Mouse (Mus musculus) heart, postnatal 25 days (tissue): ENCODE measurements around the gene Vstm2a. TPM values are rescaled to one million over a fixed set of nuclear protein-coding genes. Genes with fewer than 3 reads are reported as not detected.

Experiments used
- DNase-seq: peaks from one replicate; pipeline ENCODE4 v3.0.0; 2022; ENCODE audit warnings: low spot score
- intact Hi-C: fragments of 180-260 bp; cut with DNase I; formaldehyde crosslinking; loops from one replicate; pipeline ENCODE4 v1.15.1; 2025
- total RNA-seq, 2 experiments: library from RNA; stranded (reverse); gene quantifications; 2 replicates each; pipeline ENCODE4 v1.2.3; 2021

The Vstm2a gene
- total RNA-seq, 2 experiments from 2014 or later: 0.08 to 0.17 TPM

DNA sequence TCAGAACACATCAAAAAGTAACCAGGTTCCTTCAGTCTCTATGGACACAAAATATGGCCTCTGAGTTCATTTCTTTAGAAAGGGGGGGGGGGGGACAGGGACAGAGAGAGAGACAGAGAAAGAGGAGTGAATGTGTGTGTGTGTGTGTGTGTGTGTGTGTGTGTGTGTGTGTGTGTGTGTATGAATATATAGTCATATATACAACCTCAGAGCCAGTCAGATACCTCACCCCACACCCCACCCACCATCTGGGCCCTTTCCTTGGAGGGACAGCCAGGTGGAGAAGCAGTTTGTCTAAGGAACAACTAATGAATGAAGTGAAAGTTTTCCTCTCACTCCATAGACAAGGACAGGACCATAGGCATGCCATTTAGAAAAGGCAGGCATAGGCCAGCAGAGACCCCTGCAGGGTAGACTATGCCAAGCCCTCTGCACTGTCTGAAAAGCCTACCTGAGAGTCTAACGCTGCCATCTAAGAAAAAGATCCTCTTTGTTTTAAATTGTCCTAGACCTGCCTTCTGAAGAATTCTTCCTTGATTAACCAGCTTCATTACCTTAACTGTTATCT is 155.6 kb downstream of the Vstm2a start:
- no peak for DNase-seq
- intact Hi-C loops: no loop called here

DNA sequence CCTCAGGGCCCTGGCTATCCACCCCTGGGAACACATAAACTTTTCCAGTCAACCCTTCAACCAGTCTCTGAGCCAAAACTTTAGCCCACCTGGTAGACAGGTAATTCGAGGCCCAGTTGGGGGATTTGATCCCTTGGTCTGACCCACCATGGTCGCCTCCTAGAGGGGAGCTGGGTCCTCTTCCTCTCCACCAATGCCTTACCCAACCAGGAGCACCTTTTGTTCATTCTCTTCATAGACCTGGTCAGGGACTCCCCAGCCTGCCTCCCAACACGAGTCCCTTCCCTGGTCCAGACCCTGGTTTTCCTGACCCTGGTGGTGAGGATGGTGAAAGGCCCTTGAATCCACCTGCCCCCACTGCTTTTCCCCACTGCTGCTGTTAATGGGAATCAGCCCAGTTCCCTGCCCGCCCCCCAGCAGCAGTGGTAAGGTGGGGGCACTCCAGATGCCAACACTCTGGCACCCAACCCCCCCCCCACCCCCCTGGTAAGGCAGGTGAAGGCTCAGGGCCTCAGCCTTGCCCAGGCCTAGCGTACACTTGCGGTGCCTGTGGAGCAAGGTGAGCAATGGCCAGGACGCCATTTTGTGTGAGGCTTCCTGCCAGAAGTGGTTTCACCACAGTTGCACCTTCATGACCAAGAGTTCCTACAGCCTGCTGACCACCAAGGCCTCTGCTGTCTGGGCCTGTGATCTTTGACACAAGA is 182.2 kb downstream of the Vstm2a start:
- DNase-seq: no peak
- intact Hi-C loops: no loop called here
